Mouse (Mus musculus) frontal cortex, postnatal 25 days (tissue): Measurements from ENCODE around the gene Alkbh7.

ENCODE experiments used
- DNase-seq, 2 experiments: peaks; one replicate each; pipeline ENCODE4 v3.0.0; 2022; ENCODE audit warnings: low spot score in 2 of 2

Alkbh7 gene

DNA sequence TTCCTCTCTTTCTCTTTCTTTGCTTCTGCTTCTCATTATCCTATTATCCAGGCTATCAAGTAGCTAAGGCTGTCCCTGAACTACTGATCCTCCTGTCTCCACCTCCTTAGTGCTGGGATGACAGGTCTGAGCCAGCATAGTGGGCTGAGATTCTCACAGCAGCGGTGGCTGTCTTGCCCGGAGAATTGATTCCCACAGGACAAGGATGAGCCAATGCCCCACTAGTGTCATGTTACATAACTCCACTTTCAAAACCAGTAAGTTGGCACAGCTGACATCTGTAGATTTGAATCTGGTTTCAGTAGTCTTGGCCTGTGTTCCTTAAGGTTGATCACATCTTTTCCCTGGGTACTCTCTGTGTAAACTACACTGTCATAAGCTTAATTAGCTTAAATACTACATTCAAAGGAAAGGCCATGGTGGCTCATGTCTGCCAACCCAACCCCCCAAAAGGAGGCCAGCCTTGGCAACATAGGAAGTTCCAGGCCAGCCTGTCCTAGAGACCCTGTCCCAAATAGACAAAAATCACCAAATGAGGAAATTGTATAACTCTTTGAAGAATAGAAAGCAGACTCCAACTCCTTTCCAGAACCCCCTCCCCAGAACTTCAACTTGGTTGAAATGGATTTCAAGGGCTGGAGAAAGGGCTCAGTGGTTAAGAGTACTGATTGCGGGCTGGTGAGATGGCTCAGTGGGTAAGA, 10.9 kb upstream of the Alkbh7 start:
- DNase-seq: no peak

- no peak for DNase-seq
Measured at GRCm38 (mm10) chr17:56988441-56988840, 8.7 kb upstream of the Alkbh7 start.

DNA sequence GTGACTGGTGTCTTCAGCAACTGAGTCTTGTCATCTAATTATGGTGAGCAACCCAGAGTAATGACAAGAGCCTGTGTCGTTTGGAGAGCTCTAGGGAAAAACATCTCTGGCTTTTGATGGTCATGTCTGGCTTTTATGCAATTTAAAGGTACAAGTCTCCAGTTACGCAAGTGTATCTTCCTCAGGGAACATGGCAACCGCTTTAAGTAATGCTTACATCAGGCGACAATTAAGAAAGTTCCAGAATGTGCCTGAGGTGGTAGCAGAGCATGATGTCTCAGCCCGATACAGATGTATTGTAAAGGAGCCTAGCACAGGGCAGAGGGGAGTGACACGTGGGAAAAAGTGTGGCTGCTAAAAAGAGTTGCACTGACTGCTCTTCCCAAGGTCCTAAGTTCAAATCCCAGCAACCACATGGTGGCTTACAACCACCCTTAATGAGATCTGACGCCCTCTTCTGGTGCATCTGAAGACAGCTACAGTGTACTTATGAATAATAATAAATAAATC, 8.2 kb upstream of the Alkbh7 start:
- DNase-seq: no peak

GRCm38 (mm10) chr17:56989467-56990114, 7.5 kb upstream of the Alkbh7 start:
- DNase-seq: peak in 1 of 2 experiments; percentile 4

DNA sequence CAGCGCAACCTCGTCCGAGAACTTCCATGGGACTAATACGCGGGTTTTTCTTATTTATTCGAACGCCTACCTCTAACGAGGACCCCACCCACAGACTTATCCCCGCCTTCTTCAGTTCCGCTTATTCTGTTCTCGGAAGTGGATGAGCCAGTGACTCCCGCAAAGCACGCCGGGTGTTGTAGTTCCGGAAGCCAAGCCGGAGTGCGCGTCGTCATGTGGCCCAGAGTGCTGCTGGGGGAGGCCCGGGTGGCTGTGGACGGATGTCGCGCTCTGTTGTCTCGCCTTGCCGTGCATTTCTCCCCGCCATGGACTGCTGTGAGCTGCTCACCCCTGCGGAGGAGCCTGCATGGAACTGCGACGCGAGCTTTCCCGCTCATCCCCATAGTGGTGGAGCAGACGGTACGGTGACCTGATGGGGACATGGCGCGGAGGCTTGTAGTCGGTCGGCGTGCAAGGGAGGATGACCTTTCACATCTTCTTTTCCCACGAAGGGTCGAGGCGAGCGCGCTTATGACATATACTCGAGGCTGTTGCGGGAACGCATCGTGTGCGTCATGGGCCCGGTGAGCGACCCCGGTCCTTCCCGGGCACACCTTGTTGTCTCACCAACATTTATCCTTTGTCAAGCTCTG, 6.9 kb upstream of the Alkbh7 start, which contains the start of gene Clpp:
Clpp (plus strand) TSS at position 191 of the 632 bp plus-strand sequence.
- peak; percentile 86 to 91 for DNase-seq

- DNase-seq: peak in 1 of 2 experiments; percentile 6
Measured at GRCm38 (mm10) chr17:56990966-56991365, 6.2 kb upstream of the Alkbh7 start.

- no peak for DNase-seq
Measured at GRCm38 (mm10) chr17:56995046-56995445, 2.1 kb upstream of the Alkbh7 start.

GRCm38 (mm10) chr17:56996506-56996905, 633 bp upstream of the Alkbh7 start:
- no peak for DNase-seq

GRCm38 (mm10) chr17:56999414-56999813, 2.3 kb downstream of the Alkbh7 start:
- no peak for DNase-seq

- no peak for DNase-seq
Measured at GRCm38 (mm10) chr17:56999968-57000609, 3.0 kb downstream of the Alkbh7 start, which contains the start of gene Pspn. TSS of gene Pspn (minus strand) at chr17:57000018.

DNA sequence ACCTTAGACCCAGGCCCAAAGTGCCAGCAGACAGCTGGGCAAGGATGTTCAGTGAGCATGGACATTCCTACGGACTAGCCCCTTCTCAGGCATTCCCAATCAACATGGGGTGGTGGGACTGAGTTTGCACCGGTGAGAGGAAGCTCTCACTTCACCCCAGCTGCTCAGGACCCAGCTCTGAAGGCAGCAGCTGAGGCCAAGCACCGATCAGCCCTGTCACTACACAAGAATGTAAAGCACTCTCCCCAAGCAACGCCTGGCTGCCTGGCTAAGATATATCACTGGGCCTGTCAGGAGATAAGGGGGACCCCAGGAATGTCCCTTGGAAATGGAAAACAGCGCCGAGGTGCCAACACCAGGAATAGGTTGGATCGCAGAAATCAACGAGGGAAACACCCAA, 4.1 kb downstream of the Alkbh7 start:
- DNase-seq: no peak

DNA sequence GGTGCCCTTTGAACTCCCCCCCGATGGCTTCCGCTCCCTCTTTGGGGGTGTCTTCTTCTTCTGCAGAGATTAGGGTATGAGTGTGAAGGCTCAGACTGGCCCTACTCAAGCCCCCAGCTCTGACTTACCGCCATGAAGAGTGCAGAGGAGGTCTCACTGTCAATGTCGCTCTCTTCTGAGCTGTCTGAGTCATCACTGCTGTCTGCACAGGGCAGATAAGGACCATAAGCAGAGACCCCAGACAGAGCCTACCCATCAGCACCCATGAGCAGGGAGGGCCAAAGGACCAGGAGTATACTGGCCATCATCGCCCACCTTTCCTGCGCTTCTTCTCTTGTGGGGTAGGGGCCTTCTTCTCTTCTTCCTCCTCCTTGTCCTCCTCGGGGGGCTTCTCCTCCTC, 6.9 kb downstream of the Alkbh7 start:
- DNase-seq: no peak

DNA sequence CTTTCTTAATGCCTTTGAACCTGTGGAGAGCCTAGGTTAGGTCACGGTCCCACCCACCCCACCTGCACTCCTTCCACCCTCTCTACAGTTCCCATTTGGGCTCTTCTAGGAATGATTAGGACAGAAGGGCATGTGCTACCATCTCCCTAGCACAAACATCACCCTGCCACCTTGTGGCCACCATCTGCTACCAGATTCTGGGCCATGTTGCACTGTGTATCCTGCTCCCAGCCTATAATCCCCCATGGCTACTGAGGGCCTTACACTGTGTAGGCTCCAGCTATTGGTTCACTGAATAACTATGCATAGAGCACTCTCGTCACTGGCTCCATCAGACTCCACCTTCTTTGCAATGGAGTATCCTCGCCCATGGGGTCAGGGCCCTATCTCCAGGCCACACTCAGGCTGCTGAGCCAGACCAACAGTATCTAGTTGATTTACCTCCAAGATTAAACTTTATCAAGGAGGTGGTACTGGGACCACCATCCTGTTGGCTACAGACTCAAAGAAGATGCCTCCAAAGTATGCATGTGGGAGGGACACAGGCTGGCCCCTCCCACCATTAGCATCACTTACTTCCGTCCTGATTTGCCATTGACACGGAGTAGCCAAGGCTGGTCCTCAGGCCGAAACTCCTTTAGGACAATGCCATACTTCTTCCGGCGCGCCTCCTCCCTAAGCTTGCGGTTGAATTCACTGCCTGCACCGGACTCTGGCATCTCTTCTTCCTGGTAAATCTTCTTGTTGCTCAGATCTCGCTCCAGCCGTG, 10.2 kb downstream of the Alkbh7 start:
- no peak for DNase-seq

- DNase-seq: no peak
Measured at GRCm38 (mm10) chr17:57010911-57011235, 13.7 kb downstream of the Alkbh7 start.

DNA sequence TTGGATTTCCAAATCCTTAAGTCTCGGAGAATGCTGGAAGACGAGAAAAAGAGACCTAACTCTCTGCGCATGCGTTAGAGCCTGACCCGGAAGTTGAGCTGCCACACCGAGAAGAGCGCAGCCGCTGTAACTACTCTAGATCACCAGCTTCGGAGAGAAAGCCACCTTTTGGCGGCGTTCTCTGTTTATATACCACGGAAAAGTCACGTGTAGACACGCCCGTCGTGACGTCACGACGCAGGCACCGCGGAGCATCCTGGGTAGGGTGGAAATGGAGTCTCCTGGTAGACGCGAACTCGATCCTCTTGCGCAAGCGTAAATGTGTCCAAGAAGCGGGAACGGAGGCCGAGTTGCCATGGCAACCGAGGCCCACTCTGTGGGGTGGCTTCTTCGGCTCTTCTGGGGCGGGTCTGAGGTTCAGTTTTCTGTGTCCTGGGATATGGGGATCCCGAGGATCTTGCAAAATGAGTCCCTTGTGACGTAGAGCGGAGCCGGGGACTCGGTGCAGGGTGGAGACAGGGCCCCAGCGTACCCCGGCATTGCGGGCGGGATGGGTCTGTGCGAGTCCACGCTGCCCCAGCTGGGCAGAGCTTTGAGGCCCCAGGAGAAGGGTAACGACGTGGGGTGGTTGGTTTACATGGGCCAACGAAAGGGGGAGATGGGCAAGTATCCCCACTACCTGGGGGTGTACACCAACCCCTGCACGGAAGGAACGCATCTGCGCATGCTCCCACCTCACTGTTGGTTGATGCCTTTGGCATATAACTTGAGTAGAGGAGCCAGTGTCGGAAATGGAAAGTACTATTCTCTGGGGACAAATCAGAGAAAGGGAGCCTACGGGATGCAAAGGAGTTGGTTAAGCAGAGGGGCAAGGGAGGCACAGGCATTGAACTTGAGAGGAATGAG, 14.3 kb downstream of the Alkbh7 start, which contains the start of the genes Gtf2f1 and Gm17949:
Gtf2f1 (minus strand) TSS at position 53 of the 906 bp plus-strand sequence.
Gm17949 (plus strand) TSS at position 234 of the 906 bp plus-strand sequence.
- peak; percentile 92 to 94 for DNase-seq

GRCm38 (mm10) chr17:57012245-57012795, 15.2 kb downstream of the Alkbh7 start:
- no peak for DNase-seq

DNA sequence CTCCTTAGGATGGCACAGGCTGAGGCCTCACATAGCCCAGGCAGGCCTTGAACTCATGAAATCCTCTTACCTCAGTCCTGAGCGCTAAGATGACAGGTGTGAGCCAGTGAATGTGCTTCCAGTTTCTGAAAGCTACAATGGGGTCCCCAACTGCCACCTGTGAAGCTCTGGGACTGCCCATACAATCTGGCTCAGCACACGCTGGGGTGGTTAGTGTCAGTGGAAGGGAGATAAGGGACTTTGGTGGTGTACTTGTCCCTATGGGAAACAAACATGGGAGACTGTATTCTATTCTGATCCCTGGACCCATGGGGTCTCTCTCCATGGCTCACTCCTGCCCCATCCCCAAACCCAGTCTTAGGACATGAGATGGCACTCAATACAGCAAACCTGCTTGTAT, 22.6 kb downstream of the Alkbh7 start:
- no peak for DNase-seq

DNA sequence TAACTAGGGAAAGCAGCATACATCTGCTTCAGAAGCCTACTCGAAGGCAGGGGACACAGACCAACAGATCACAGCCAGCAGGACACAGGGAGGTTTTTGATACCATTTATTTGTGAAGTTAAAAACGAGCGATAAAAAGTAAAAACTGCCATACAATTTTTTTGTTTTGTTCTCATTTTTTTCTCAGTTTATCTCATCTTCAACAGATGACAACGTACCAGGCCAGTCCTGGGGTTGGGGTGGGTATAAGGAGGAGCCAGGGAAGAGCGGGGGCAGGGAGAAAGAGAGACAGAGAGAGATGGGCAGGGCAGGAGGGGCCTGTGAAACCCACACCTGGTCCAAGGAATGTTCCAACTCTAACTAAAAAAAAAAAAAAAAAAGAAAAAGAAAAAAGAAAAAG, 23.8 kb downstream of the Alkbh7 start:
- no peak for DNase-seq

DNA sequence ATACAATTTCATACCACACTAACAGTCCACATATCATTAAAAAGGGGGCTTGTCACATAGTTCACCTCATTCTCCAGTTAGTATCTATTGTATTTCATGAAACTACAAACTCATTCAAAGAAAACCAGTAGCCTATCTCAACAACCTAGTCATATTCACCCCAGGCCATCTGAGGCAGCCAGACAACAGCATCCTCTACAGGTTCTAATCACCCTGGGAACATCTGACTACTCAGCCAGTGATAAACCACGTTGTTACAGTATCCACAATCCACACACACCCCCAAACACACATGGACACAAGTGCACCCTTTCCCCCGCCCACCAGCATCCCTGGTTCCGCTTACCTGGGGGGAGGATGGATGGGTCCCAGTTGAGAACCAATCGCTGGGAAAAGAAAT, 30.3 kb downstream of the Alkbh7 start:
- DNase-seq: no peak

GRCm38 (mm10) chr17:57029691-57030090, 32.6 kb downstream of the Alkbh7 start:
- no peak for DNase-seq
